Mouse (Mus musculus): ENCODE measurements around the gene Hacd3.

- no peak for TF ChIP-seq MYOG (IDR thresholded peaks at IDR 0.05; ENCODE audit: control insufficient read depth in 1 of 3, insufficient read depth in 1 of 3, insufficient read length in 2 of 3, low read depth in 2 of 3)
- no peak for TF ChIP-seq USF1 (IDR thresholded peaks at IDR 0.05; ENCODE audit: low read depth)
Measured at GRCm38 (mm10) chr9:65036861-65037260, 15.4 kb upstream of the Hacd3 start.
